Mouse (Mus musculus): Measurements from ENCODE around the gene Pax3. TPM values are rescaled to one million over a fixed set of nuclear protein-coding genes. Genes with fewer than 3 reads are reported as not detected.
A peak's percentile ranks its signal among the peaks of the same experiment; 100 is the strongest.

The Pax3 gene
- polyA plus RNA-seq, 1 experiment from 2014 or later = 0.04 TPM

GRCm38 (mm10) chr1:78189016-78189415, 7.9 kb downstream of the Pax3 start:
- 1% methylated on average over 16 of the region's 16 CpGs for WGBS (ENCODE audit: insufficient replicate concordance)

DNA sequence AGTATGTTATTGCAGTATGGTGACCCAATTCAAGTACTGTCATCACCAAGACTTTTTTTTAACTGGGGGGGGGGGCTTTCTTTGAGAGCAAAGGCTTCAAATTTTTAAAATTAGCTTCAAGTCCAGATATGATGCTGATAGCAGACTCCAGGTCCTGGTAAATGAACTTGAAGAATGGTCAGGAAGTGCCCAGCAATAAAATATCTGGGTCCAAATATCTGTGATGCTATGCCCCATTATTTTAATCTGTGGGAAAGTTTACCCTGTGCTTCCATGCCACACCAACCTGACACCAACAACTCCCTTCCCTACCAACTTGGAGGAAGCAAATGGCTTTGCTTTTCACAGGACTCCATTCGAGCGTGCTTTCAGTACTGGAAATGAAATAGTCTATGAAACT, 8.6 kb downstream of the Pax3 start:
- 6% methylated on average over 2 of the region's 2 CpGs for WGBS (ENCODE audit: insufficient replicate concordance)
- H3K4me1 ChIP-seq = no peaks in the 10 kb centered on the region
- H3K4me2 ChIP-seq = no peak overlapping the region
- H3K9ac ChIP-seq = no peak overlapping the region
- H3K9me3 ChIP-seq (replicated peaks) = no peaks in the 10 kb centered on the region
- peaks cover 82% of the 10 kb centered on the region for H3K27me3 ChIP-seq (replicated peaks)
- no peaks in the 10 kb centered on the region for H3K36me3 ChIP-seq
- no peak for ATAC-seq
- H3K27ac ChIP-seq = no peak overlapping the region
- H3K4me3 ChIP-seq = no peak overlapping the region

More at GRCm38 (mm10) chr1:78189016-78189415, 7.9 kb downstream of the Pax3 start:
- H3K36me3 ChIP-seq = no peaks in the 10 kb centered on the region
- no peaks in the 10 kb centered on the region for H3K9me3 ChIP-seq (replicated peaks)
- no peaks in the 10 kb centered on the region for H3K4me1 ChIP-seq
- H3K27ac ChIP-seq = no peak overlapping the region
- no peak overlapping the region for H3K4me3 ChIP-seq
- ATAC-seq = no peak
- H3K9ac ChIP-seq = no peak overlapping the region
- H3K27me3 ChIP-seq (replicated peaks) = peaks cover 89% of the 10 kb centered on the region
- peak overlapping the region; percentile 24; the same call in 1 of the 2 replicates for H3K4me2 ChIP-seq

DNA sequence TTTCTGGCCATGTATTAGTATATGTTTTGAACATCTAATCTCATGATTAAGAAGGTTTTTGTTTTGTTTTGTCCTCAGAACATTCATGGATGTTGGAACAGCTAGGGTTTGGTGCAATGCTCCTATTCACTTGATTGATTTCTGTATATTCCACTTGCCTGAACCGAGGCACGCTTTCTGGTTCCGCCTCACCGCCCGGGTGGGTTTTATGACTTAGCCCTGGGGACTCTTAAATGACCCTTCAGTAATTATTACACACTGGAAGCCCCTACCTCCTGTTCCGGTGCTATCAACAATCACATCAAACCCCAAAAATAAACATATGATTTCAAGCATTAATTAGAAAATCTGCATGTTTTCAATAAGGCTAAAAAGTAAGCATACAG, 9.2 kb downstream of the Pax3 start:
- Histone ChIP-seq H3K4me2 (no peak overlapping the region), H3K4me1 (no peaks in the 10 kb centered on the region), H3K4me3 (no peak overlapping the region), H3K27ac (no peak overlapping the region), H3K36me3 (no peaks in the 10 kb centered on the region), H3K9me3 (replicated peaks) (no peaks in the 10 kb centered on the region), H3K9ac (no peak overlapping the region), H3K27me3 (replicated peaks) (peaks cover 81% of the 10 kb centered on the region)
- ATAC-seq = no peak
- 20% methylated on average over 6 of the region's 6 CpGs for WGBS (ENCODE audit: insufficient replicate concordance)

DNA sequence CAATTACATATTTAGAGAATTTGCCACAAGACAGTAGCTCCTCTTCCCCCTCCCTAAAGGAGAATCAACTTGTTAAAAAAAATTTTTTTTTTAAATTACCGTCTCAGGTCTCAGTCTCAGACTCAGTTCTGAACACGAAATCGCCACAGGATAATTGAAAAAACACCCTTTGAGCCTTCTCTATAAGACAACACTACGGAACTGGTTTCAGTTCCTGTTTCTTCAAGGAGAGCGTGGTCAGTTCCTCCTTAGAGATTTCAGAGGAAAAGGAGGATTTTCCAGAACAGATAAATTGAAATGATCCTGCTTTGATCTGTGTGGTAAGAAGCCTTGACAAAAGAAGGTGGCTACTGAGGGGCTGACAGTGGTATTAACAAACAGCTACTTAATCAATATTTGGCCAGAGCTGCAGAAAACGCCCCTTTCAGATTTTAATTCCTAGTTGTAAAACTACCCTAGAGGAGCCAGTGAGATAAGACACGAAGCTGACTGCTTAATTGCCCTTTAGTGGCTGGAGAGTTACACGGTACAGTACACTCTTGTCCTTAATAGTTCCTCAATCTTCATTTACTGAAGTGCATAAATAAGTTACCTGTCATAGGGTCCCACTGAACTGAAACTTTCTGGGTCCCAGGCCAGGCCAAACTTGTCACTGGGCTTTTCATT, 9.7 kb downstream of the Pax3 start:
- Histone ChIP-seq H3K4me2 (no peak overlapping the region), H3K27me3 (replicated peaks) (peaks cover 81% of the 10 kb centered on the region)
- WGBS (ENCODE audit: insufficient replicate concordance) = 3% methylated on average over 8 of the region's 8 CpGs

GRCm38 (mm10) chr1:78182954-78183353, 14.0 kb downstream of the Pax3 start:
- no peaks in the 10 kb centered on the region for H3K4me1 ChIP-seq
- no peaks in the 10 kb centered on the region for H3K36me3 ChIP-seq
- H3K27me3 ChIP-seq (replicated peaks) = peaks cover 73% of the 10 kb centered on the region
- H3K4me2 ChIP-seq = no peak overlapping the region
- no peak overlapping the region for H3K9ac ChIP-seq
- no peak overlapping the region for H3K27ac ChIP-seq
- 45% methylated on average over 5 of the region's 5 CpGs for WGBS (ENCODE audit: insufficient replicate concordance)
- ATAC-seq = no peak
- no peaks in the 10 kb centered on the region for H3K9me3 ChIP-seq (replicated peaks)
- no peak overlapping the region for H3K4me3 ChIP-seq

More for the DNA sequence above, 9.7 kb downstream of the Pax3 start:
- Histone ChIP-seq H3K27ac (no peak overlapping the region), H3K36me3 (no peaks in the 10 kb centered on the region), H3K9me3 (replicated peaks) (no peaks in the 10 kb centered on the region), H3K4me3 (no peak overlapping the region), H3K9ac (no peak overlapping the region), H3K4me1 (no peaks in the 10 kb centered on the region)
- ATAC-seq = no peak

- Histone ChIP-seq H3K36me3 (no peaks in the 10 kb centered on the region), H3K9me3 (replicated peaks) (no peaks in the 10 kb centered on the region), H3K27ac (no peak overlapping the region), H3K4me3 (peak overlapping the region; percentile 19; the same call in 1 of the 2 replicates), H3K4me2 (0 out of 2 replicates have a peak overlapping the region, but pooled peaks have one; percentile 25), H3K4me1 (no peaks in the 10 kb centered on the region), H3K9ac (no peak overlapping the region), H3K27me3 (replicated peaks) (peaks cover 68% of the 10 kb centered on the region)
- 21% methylated on average over 9 of the region's 9 CpGs for WGBS (ENCODE audit: insufficient replicate concordance)
- ATAC-seq = no peak
These were observed 15.1 kb downstream of the Pax3 start for GRCm38 (mm10) chr1:78181882-78182281.

GRCm38 (mm10) chr1:78172334-78172733, 24.6 kb downstream of the Pax3 start:
- ATAC-seq = no peak
- no peak overlapping the region for H3K4me3 ChIP-seq
- no peak overlapping the region for H3K27ac ChIP-seq
- no peaks in the 10 kb centered on the region for H3K4me1 ChIP-seq
- no peak overlapping the region for H3K4me2 ChIP-seq
- H3K27me3 ChIP-seq (replicated peaks) = peaks cover 67% of the 10 kb centered on the region
- no peaks in the 10 kb centered on the region for H3K36me3 ChIP-seq
- H3K9ac ChIP-seq = no peak overlapping the region
- no peaks in the 10 kb centered on the region for H3K9me3 ChIP-seq (replicated peaks)
- WGBS (ENCODE audit: insufficient replicate concordance) = 47% methylated on average over 6 of the region's 6 CpGs

GRCm38 (mm10) chr1:78171671-78172070, 25.3 kb downstream of the Pax3 start:
- no peaks in the 10 kb centered on the region for H3K36me3 ChIP-seq
- H3K4me3 ChIP-seq = no peak overlapping the region
- H3K27me3 ChIP-seq (replicated peaks) = peaks cover 61% of the 10 kb centered on the region
- 42% methylated on average over 1 of the region's 1 CpGs for WGBS (ENCODE audit: insufficient replicate concordance)
- H3K27ac ChIP-seq = no peak overlapping the region
- H3K9me3 ChIP-seq (replicated peaks) = no peaks in the 10 kb centered on the region
- H3K9ac ChIP-seq = no peak overlapping the region
- H3K4me2 ChIP-seq = no peak overlapping the region
- H3K4me1 ChIP-seq = no peaks in the 10 kb centered on the region
- no peak for ATAC-seq

GRCm38 (mm10) chr1:78170771-78171170, 26.2 kb downstream of the Pax3 start:
- 58% methylated on average over 9 of the region's 9 CpGs for WGBS (ENCODE audit: insufficient replicate concordance)
- no peak overlapping the region for H3K27ac ChIP-seq
- ATAC-seq = no peak

DNA sequence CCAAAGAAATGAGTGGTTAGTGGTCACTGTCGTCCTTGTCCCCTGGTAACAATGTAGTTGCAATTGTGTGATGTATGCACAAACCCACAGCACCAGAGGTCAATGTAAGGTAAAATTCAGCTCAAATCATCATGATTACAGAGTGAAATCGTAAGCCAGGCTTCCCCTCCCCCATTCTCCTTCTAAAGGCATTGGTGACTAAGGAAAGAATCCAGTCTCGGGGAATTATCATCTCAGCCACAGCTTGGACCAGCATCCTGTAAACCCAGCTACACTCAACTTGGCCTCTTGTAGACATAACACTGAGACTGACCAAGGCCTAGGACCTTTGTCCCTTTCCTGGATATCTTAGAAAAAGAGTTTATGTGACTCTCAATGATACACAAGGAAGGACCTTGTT, 28.1 kb downstream of the Pax3 start:
- H3K27me3 ChIP-seq (replicated peaks) = peaks cover 60% of the 10 kb centered on the region
- WGBS (ENCODE audit: insufficient replicate concordance) = 44% methylated on average over 3 of the region's 3 CpGs
- H3K9me3 ChIP-seq (replicated peaks) = no peaks in the 10 kb centered on the region
- H3K27ac ChIP-seq = no peak overlapping the region
- no peak overlapping the region for H3K9ac ChIP-seq
- no peak for ATAC-seq
- no peak overlapping the region for H3K4me3 ChIP-seq
- H3K4me1 ChIP-seq = no peaks in the 10 kb centered on the region
- H3K36me3 ChIP-seq = no peaks in the 10 kb centered on the region
- no peak overlapping the region for H3K4me2 ChIP-seq

More at GRCm38 (mm10) chr1:78170771-78171170, 26.2 kb downstream of the Pax3 start:
- Histone ChIP-seq H3K27me3 (replicated peaks) (peaks cover 59% of the 10 kb centered on the region), H3K9me3 (replicated peaks) (no peaks in the 10 kb centered on the region), H3K4me1 (no peaks in the 10 kb centered on the region), H3K4me3 (no peak overlapping the region), H3K9ac (no peak overlapping the region), H3K36me3 (no peaks in the 10 kb centered on the region), H3K4me2 (no peak overlapping the region)

DNA sequence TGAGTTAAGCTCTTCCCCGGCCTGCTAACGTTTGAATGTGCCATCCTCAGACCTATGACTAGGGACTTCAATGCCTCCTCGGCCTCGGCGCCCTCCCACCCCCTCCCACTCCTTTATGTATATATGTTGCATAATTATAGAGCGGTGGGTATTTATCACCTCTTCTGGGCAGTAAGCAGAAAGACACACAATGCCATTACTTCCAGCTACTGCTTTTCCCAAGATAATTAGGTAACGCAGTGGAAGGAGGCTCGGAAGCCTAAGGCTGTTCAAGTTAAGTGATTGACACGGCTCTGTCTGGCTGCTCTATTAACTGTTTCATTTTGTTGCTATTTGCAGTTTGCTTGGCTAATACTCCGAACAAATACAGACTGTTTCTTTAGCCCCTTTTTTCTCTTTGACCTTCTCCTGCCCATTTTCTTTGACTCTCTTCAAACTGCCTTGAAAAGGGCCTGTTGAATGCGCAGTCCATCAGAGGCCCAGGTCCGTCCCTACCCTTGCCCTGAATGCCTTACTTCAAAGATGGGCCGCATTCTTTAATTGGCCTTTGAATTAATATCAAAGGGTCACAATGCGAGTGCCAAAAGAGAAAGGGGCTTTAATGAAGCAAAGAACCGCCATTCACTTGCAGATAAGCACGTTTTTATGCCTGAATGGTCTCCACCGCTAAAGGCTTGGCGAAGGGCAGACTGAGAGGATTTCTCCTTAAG, 29.2 kb downstream of the Pax3 start:
- H3K27ac ChIP-seq = no peak overlapping the region
- H3K27me3 ChIP-seq (replicated peaks) = peaks cover 59% of the 10 kb centered on the region

GRCm38 (mm10) chr1:78161745-78162144, 35.2 kb downstream of the Pax3 start:
- WGBS (ENCODE audit: insufficient replicate concordance) = 43% methylated on average over 5 of the region's 5 CpGs
- H3K9me3 ChIP-seq (replicated peaks) = no peaks in the 10 kb centered on the region
- no peak overlapping the region for H3K4me2 ChIP-seq
- H3K27ac ChIP-seq = no peak overlapping the region
- peaks cover 31% of the 10 kb centered on the region for H3K27me3 ChIP-seq (replicated peaks)
- no peak overlapping the region for H3K4me3 ChIP-seq
- H3K9ac ChIP-seq = no peak overlapping the region
- ATAC-seq = no peak
- no peaks in the 10 kb centered on the region for H3K36me3 ChIP-seq
- H3K4me1 ChIP-seq = no peaks in the 10 kb centered on the region

More for the DNA sequence above, 29.2 kb downstream of the Pax3 start:
- H3K36me3 ChIP-seq = no peaks in the 10 kb centered on the region
- no peak for ATAC-seq
- no peak overlapping the region for H3K4me2 ChIP-seq
- no peak overlapping the region for H3K9ac ChIP-seq
- 65% methylated on average over 18 of the region's 18 CpGs for WGBS (ENCODE audit: insufficient replicate concordance)
- no peak overlapping the region for H3K4me3 ChIP-seq
- no peaks in the 10 kb centered on the region for H3K9me3 ChIP-seq (replicated peaks)
- H3K4me1 ChIP-seq = no peaks in the 10 kb centered on the region

All from liver, embryonic 12.5 days (tissue).